Mouse (Mus musculus): ENCODE data around the gene Dcpp3.

DNA sequence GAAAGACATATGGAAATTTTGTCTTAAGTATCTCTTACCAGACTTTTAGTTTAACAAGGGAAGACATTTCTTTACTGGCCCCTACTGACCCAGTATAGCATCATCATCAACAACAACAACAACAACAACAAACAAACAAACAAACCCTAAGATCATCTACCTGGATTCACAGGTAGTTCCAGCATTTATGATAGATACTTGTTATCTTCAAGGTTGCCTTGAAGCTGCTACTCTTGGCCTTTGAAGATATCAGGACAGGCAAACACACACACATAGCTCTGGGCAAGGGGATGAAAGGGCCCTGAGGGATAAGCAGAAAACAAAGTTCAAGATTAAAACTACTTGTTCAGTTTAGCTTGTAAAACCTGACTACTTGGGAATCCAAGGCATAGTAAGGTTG lies 24.1 kb downstream of the Dcpp3 start, which contains the start of gene Sbp:
- TF ChIP-seq CTCF (conservative IDR thresholded peaks at IDR 0.05; ENCODE audit: low read length) (no peak), POU5F1 (IDR thresholded peaks at IDR 0.05; ENCODE audit: borderline replicate concordance, low read length) (no peak)
